ENCODE assay signal across 8 mouse cellular contexts in the genomic region with DNA sequence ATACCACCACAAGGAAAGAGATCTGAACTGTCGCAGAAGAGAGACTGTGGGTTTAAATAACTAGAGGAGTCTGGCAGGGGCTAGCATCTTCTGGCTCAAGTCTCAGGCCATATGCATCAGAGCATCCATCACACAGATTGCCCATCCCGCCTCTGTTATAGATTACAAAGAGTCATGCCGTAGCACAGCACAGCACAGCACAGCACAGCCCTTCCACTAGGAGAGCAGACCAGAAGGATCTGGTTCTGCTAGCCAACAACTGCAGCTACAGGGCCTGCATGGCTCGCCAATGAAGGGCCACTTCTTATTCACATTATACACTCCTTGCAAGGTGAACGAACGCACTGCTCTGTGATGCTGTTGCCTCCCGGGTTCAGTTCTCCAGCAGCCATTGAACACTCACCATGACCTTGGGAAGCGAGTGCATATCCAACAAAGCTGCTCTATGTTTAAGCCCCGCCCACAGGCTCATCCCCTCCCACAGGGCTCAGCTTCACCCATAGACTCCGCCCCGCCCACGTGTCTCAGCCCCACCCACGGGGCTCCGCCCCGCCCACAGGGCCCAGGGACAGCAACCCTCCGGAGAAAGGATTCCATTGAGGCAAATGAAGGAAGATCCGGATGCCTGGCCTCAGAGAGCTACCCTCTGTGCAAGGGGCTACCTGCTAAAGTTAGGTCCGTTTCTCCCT. TPM values are rescaled to one million over a fixed set of nuclear protein-coding genes. Genes with fewer than 3 reads are reported as not detected.
DNase-seq lines count a peak whose midpoint lies in the region; ATAC-seq and TF ChIP-seq lines count a peak whose summit lies in the region.

No protein-coding gene starts in this region.

- TF ChIP-seq CTCF in liver, embryonic 14.5 days (IDR thresholded peaks at IDR 0.05; ENCODE audit: low read depth), result no peak

- DNase-seq in cerebellum, adult 9-11 months, result peak; percentile 14
- no peak for DNase-seq in cerebellum, adult 8-10 months
- peak; percentile 21 for DNase-seq in urinary bladder, postnatal 14 days (ENCODE audit: low spot score)
- no peak for DNase-seq in urinary bladder, postnatal 36 days (ENCODE audit: low spot score in 2 of 2)
- peak; percentile 30 to 48 (median 40) for DNase-seq in liver, embryonic 14.5 days (ENCODE audit: low read depth in 3 of 3, low spot score in 3 of 3)
- DNase-seq in retina, embryonic 14.5 days (ENCODE audit: low spot score), result peak; percentile 78
- no peak for DNase-seq in right cerebral cortex, postnatal 36 days (ENCODE audit: low spot score in 2 of 2)

- H3K27ac ChIP-seq in intestine, embryonic 15.5 days, result no peak overlapping the region
- H3K27ac ChIP-seq in liver, embryonic 14.5 days, result no peak overlapping the region

- WGBS in intestine, embryonic 15.5 days, result 21% methylated on average over 18 of the region's 18 CpGs
- WGBS in liver, embryonic 14.5 days (ENCODE audit: insufficient replicate concordance), result 26% methylated on average over 18 of the region's 18 CpGs

- peak overlapping the region; percentile 37 for H3K4me2 ChIP-seq in intestine, embryonic 15.5 days (replicated peaks)
- no peak overlapping the region for H3K4me2 ChIP-seq in liver, embryonic 14.5 days (ENCODE audit: low read depth)

- no peak for TF ChIP-seq EP300 in liver, embryonic 14.5 days (IDR thresholded peaks at IDR 0.05; ENCODE audit: low read depth)

- no peaks in the 10 kb centered on the region for H3K36me3 ChIP-seq in intestine, embryonic 15.5 days
- H3K36me3 ChIP-seq in liver, embryonic 14.5 days (replicated peaks; ENCODE audit: control insufficient read depth, insufficient read depth, low read depth), result no peaks in the 10 kb centered on the region

- peaks cover 15% of the 10 kb centered on the region; the same call in 1 of the 2 replicates for H3K4me1 ChIP-seq in intestine, embryonic 15.5 days (replicated peaks)
- H3K4me1 ChIP-seq in liver, embryonic 14.5 days (replicated peaks; ENCODE audit: control insufficient read depth in 2 of 2, insufficient read depth in 2 of 2, low read length in 1 of 2), result peaks cover 0 to 4% of the 10 kb centered on the region in 2 experiments; a peak in 1 of 4 replicates

- no peaks in the 10 kb centered on the region for H3K9me3 ChIP-seq in intestine, embryonic 15.5 days
- H3K9me3 ChIP-seq in liver, embryonic 14.5 days (ENCODE audit: control insufficient read depth, low read length), result no peaks in the 10 kb centered on the region

- no peak overlapping the region for H3K4me3 ChIP-seq in intestine, embryonic 15.5 days (replicated peaks)
- no peak overlapping the region for H3K4me3 ChIP-seq in liver, embryonic 14.5 days (ENCODE audit: insufficient read depth in 1 of 2, low read depth in 2 of 2, low read length in 2 of 2)

- H3K9ac ChIP-seq in intestine, embryonic 15.5 days, result no peak overlapping the region
- no peak overlapping the region for H3K9ac ChIP-seq in liver, embryonic 14.5 days (replicated peaks)

- H3K27me3 ChIP-seq in intestine, embryonic 15.5 days (replicated peaks), result no peaks in the 10 kb centered on the region
- H3K27me3 ChIP-seq in liver, embryonic 14.5 days (ENCODE audit: control insufficient read depth, insufficient read depth, low read length), result no peaks in the 10 kb centered on the region

- ATAC-seq in intestine, embryonic 15.5 days, result peak; percentile 90
- ATAC-seq in liver, embryonic 14.5 days (ENCODE audit: insufficient read depth), result peak; percentile 65

RNA-seq across cellular contexts. Expression of a gene that starts 28.5 kb away (rescaled TPM):
- polyA plus RNA-seq in intestine, embryonic 15.5 days (2015; fragmentation: Nextera tagmentation; extraction: Ambion mirVana), result 6.4 and 7.6 TPM in 2 replicates
- polyA plus RNA-seq in liver, embryonic 14.5 days (2012; rRNA removed), result 1.6 and 2.7 TPM in 2 replicates
- polyA plus RNA-seq in liver, embryonic 14.5 days (2014; fragmentation: Nextera tagmentation; extraction: Ambion mirVana), result 0.96 and 1.2 TPM in 2 replicates

Comparison
In these comparisons a context has a peak if more than half of its experiments do, and no peak if none do; other contexts are left out.
1. DNase-seq: peak in cerebellum, adult 9-11 months (single experiment), urinary bladder, postnatal 14 days (single experiment), liver, embryonic 14.5 days (3 of 3) and retina, embryonic 14.5 days (single experiment); none in cerebellum, adult 8-10 months (single experiment), urinary bladder, postnatal 36 days (0 of 2) and right cerebral cortex, postnatal 36 days (0 of 2).